In genomic region chr3:152192238-152192931, GRCm38 (mm10) we compare ENCODE assay signal across 8 mouse cellular contexts. TPM values are rescaled to one million over a fixed set of nuclear protein-coding genes. Genes with fewer than 3 reads are reported as not detected.
DNase-seq lines count a peak whose midpoint lies in the region; ATAC-seq and TF ChIP-seq lines count a peak whose summit lies in the region.

No protein-coding gene starts in this region.

- DNase-seq in cerebellum, adult 9-10 months: peak; percentile 64
- DNase-seq in cerebellum, adult 9-11 months: no peak
- DNase-seq in limb, embryonic 14.5 days (ENCODE audit: low spot score): peak; percentile 80

- 21% methylated on average over 11 of the region's 11 CpGs for WGBS in heart, embryonic 12.5 days
- WGBS in limb, embryonic 14.5 days: 6% methylated on average over 11 of the region's 11 CpGs
- 43% methylated on average over 10 of the region's 11 CpGs for WGBS in midbrain, embryonic 16.5 days

- peaks cover 16% of the 10 kb centered on the region for H3K4me1 ChIP-seq in bone marrow macrophage, adult 2 months (ENCODE audit: control insufficient read depth, insufficient read depth, low read length)
- peaks cover 17% of the 10 kb centered on the region for H3K4me1 ChIP-seq in heart, embryonic 12.5 days (replicated peaks)
- peaks cover 11% of the 10 kb centered on the region for H3K4me1 ChIP-seq in limb, embryonic 14.5 days (ENCODE audit: control insufficient read depth, insufficient read depth, low read length)
- H3K4me1 ChIP-seq in midbrain, embryonic 16.5 days (ENCODE audit: control insufficient read depth, insufficient read depth, low read length): peaks cover 18% of the 10 kb centered on the region

- peak overlapping the region; percentile 78 for H3K9ac ChIP-seq in heart, embryonic 12.5 days
- H3K9ac ChIP-seq in limb, embryonic 14.5 days (ENCODE audit: low read depth, low read length, severe bottlenecking): peak overlapping the region; percentile 67
- no peak overlapping the region for H3K9ac ChIP-seq in midbrain, embryonic 16.5 days (ENCODE audit: low read depth, low read length)

- TF ChIP-seq CTCF in bone marrow macrophage, adult 2 months (IDR thresholded peaks at IDR 0.05; ENCODE audit: low read depth, low read length): no peak

- no peak for ATAC-seq in heart, embryonic 12.5 days (ENCODE audit: insufficient number of reproducible peaks, low FRiP score)
- peak; percentile 23 for ATAC-seq in limb, embryonic 14.5 days (ENCODE audit: low FRiP score, low read depth)
- no peak for ATAC-seq in midbrain, embryonic 16.5 days
- no peak for ATAC-seq in activated CD4-positive, CD25-positive, alpha-beta regulatory T cell, adult 4 months
- ATAC-seq in cerebellum, adult (ENCODE audit: insufficient number of reproducible peaks, low FRiP score, low TSS enrichment): no peak

- H3K27me3 ChIP-seq in heart, embryonic 12.5 days (replicated peaks): no peaks in the 10 kb centered on the region
- H3K27me3 ChIP-seq in limb, embryonic 14.5 days (ENCODE audit: control insufficient read depth, insufficient read depth, low read length): no peaks in the 10 kb centered on the region
- no peaks in the 10 kb centered on the region for H3K27me3 ChIP-seq in midbrain, embryonic 16.5 days (ENCODE audit: control insufficient read depth, insufficient read depth, low read depth, low read length)

- H3K36me3 ChIP-seq in heart, embryonic 12.5 days: no peaks in the 10 kb centered on the region
- no peaks in the 10 kb centered on the region for H3K36me3 ChIP-seq in limb, embryonic 14.5 days (ENCODE audit: control insufficient read depth, insufficient read depth, low read length)
- H3K36me3 ChIP-seq in midbrain, embryonic 16.5 days (ENCODE audit: control insufficient read depth, insufficient read depth, low read length): no peaks in the 10 kb centered on the region

- peak overlapping the region; percentile 61 for H3K4me3 ChIP-seq in bone marrow macrophage, adult 2 months (ENCODE audit: insufficient read depth, low read length)
- H3K4me3 ChIP-seq in heart, embryonic 12.5 days: peak overlapping the region; percentile 55
- H3K4me3 ChIP-seq in limb, embryonic 14.5 days (replicated peaks; ENCODE audit: low read length): peak overlapping the region; percentile 56
- H3K4me3 ChIP-seq in midbrain, embryonic 16.5 days (ENCODE audit: low read depth, low read length): peak overlapping the region; percentile 41

- no peaks in the 10 kb centered on the region for H3K9me3 ChIP-seq in heart, embryonic 12.5 days (replicated peaks)
- H3K9me3 ChIP-seq in limb, embryonic 14.5 days (ENCODE audit: control insufficient read depth, low read length): no peaks in the 10 kb centered on the region
- no peaks in the 10 kb centered on the region for H3K9me3 ChIP-seq in midbrain, embryonic 16.5 days (replicated peaks; ENCODE audit: control insufficient read depth, low read length, poor library complexity, severe bottlenecking)

- peak overlapping the region; percentile 58 for H3K27ac ChIP-seq in bone marrow macrophage, adult 2 months (ENCODE audit: insufficient read depth, low read depth, low read length)
- H3K27ac ChIP-seq in heart, embryonic 12.5 days (ENCODE audit: poor library complexity, severe bottlenecking): peak overlapping the region; percentile 91
- peak overlapping the region; percentile 88 for H3K27ac ChIP-seq in limb, embryonic 14.5 days (replicated peaks; ENCODE audit: low read depth, low read length)
- H3K27ac ChIP-seq in midbrain, embryonic 16.5 days (ENCODE audit: low read length): no peak overlapping the region

- TF ChIP-seq POLR2A in bone marrow macrophage, adult 2 months (IDR thresholded peaks at IDR 0.05; ENCODE audit: borderline replicate concordance, low read depth, low read length): no peak
- no peak for TF ChIP-seq POLR2A in limb, embryonic 14.5 days (IDR thresholded peaks at IDR 0.05; ENCODE audit: borderline replicate concordance, extremely low read depth, insufficient read depth, insufficient read length)

- H3K4me2 ChIP-seq in heart, embryonic 12.5 days: peak overlapping the region; percentile 70
- H3K4me2 ChIP-seq in limb, embryonic 14.5 days (replicated peaks; ENCODE audit: low read depth, low read length, severe bottlenecking): peak overlapping the region; percentile 62
- peak overlapping the region; percentile 59 for H3K4me2 ChIP-seq in midbrain, embryonic 16.5 days (ENCODE audit: low read length)

RNA-seq across cellular contexts. Expression of gene Dnajb4, which starts 17.7 kb away (rescaled TPM):
- polyA plus RNA-seq in bone marrow macrophage, adult 2 months (2012; ENCODE audit: insufficient read depth, insufficient read length, missing spikeins): 20.5 and 26.0 TPM in 2 replicates
- 53.0 and 56.3 TPM in 2 replicates for polyA plus RNA-seq in heart, embryonic 12.5 days (2016; fragmentation: Nextera tagmentation; extraction: Ambion mirVana)
- polyA plus RNA-seq in limb, embryonic 14.5 days (2012; rRNA removed): 15.3 and 19.2 TPM in 2 replicates
- 31.6 and 32.9 TPM in 2 replicates for polyA plus RNA-seq in limb, embryonic 14.5 days (2014; fragmentation: Nextera tagmentation; extraction: Ambion mirVana)
- 48.8 and 52.5 TPM in 2 replicates for polyA plus RNA-seq in midbrain, embryonic 16.5 days (2015; fragmentation: Nextera tagmentation; extraction: Ambion mirVana)
- 1 to 10 TPM; 5.2 to 6.0 TPM for polyA plus RNA-seq in activated CD4-positive, CD25-positive, alpha-beta regulatory T cell, adult 4 months (2017; shearing (Covaris generic))

RNA-seq across cellular contexts. Expression of gene Fubp1, which starts 17.8 kb away (rescaled TPM):
- polyA plus RNA-seq in bone marrow macrophage, adult 2 months (2012; ENCODE audit: insufficient read depth, insufficient read length, missing spikeins): 49.4 and 50.8 TPM in 2 replicates
- polyA plus RNA-seq in heart, embryonic 12.5 days (2016; fragmentation: Nextera tagmentation; extraction: Ambion mirVana): 142 and 146 TPM in 2 replicates
- polyA plus RNA-seq in limb, embryonic 14.5 days (2012; rRNA removed): 206 and 232 TPM in 2 replicates
- 223 and 243 TPM in 2 replicates for polyA plus RNA-seq in limb, embryonic 14.5 days (2014; fragmentation: Nextera tagmentation; extraction: Ambion mirVana)
- 191 and 239 TPM in 2 replicates for polyA plus RNA-seq in midbrain, embryonic 16.5 days (2015; fragmentation: Nextera tagmentation; extraction: Ambion mirVana)
- 100 to 1,000 TPM; 222 to 239 TPM for polyA plus RNA-seq in activated CD4-positive, CD25-positive, alpha-beta regulatory T cell, adult 4 months (2017; shearing (Covaris generic))

RNA-seq across cellular contexts. Expression of gene Gipc2, which starts 26.4 kb away (rescaled TPM):
- polyA plus RNA-seq in bone marrow macrophage, adult 2 months (2012; ENCODE audit: insufficient read depth, insufficient read length, missing spikeins): 1.2 TPM in 1 of 2 replicates, not detected in the other
- polyA plus RNA-seq in heart, embryonic 12.5 days (2016; fragmentation: Nextera tagmentation; extraction: Ambion mirVana): 1.3 and 4.5 TPM in 2 replicates
- polyA plus RNA-seq in limb, embryonic 14.5 days (2012; rRNA removed): 0.79 and 2.6 TPM in 2 replicates
- polyA plus RNA-seq in limb, embryonic 14.5 days (2014; fragmentation: Nextera tagmentation; extraction: Ambion mirVana): 2.9 and 4.3 TPM in 2 replicates
- 13.6 and 16.2 TPM in 2 replicates for polyA plus RNA-seq in midbrain, embryonic 16.5 days (2015; fragmentation: Nextera tagmentation; extraction: Ambion mirVana)
- not detected for polyA plus RNA-seq in activated CD4-positive, CD25-positive, alpha-beta regulatory T cell, adult 4 months (2017; shearing (Covaris generic))
